Mouse (Mus musculus) kidney, postnatal 0 days (tissue): ENCODE results near the gene Cckbr. TPM values are rescaled to one million over a fixed set of nuclear protein-coding genes. Genes with fewer than 3 reads are reported as not detected.
"Not testable (repeated sequence)": the region's sequence is repeated elsewhere in the genome, so short reads cannot be mapped to it uniquely, and the experiment has no call there.

Source experiments
- ATAC-seq: fragments of 200-750 bp; cut with Nextera tagmentation; replicated peaks from 2 replicates; pipeline ENCODE4 v1.8.0; 2017; ENCODE audit warnings: low read depth, moderate number of reproducible peaks, moderate TSS enrichment, moderate library complexity; ENCODE audit not compliant: low FRiP score
- DNase-seq: peaks from one replicate; pipeline ENCODE4 v3.0.0-alpha.2; 2016; ENCODE audit warnings: low spot score
- H3K27ac ChIP-seq: fragments of 300-500 bp; sonication (generic); 2 replicates; pipeline ENCODE4 v1.5.1; 2014; ENCODE audit warnings: mild to moderate bottlenecking
- H3K27me3 ChIP-seq: fragments of 300-500 bp; sonication (generic); 2 replicates; pipeline ENCODE4 v1.6.1; 2014; ENCODE audit warnings: low read length, mixed read lengths; ENCODE audit not compliant: insufficient read depth
- H3K36me3 ChIP-seq: fragments of 300-500 bp; sonication (generic); 2 replicates; pipeline ENCODE4 v1.6.1; 2014; ENCODE audit warnings: low read length, mixed read lengths; ENCODE audit not compliant: insufficient read depth
- H3K4me1 ChIP-seq: fragments of 300-500 bp; sonication (generic); replicated peaks from 2 replicates; pipeline ENCODE4 v1.6.1; 2014; ENCODE audit warnings: antibody characterized with exemption, low read length, mixed read lengths; ENCODE audit not compliant: insufficient read depth
- H3K4me2 ChIP-seq: fragments of 300-500 bp; sonication (generic); 2 replicates; pipeline ENCODE4 v1.6.1; 2014; ENCODE audit warnings: mild to moderate bottlenecking, low read length, moderate library complexity, mixed read lengths
- H3K4me3 ChIP-seq: fragments of 300-500 bp; sonication (generic); replicated peaks from 2 replicates; pipeline ENCODE4 v1.5.1; 2014; ENCODE audit warnings: low read depth, low read length
- H3K9ac ChIP-seq: fragments of 300-500 bp; sonication (generic); 2 replicates; pipeline ENCODE4 v1.6.1; 2014; ENCODE audit warnings: low read depth, low read length
- H3K9me3 ChIP-seq: fragments of 300-500 bp; sonication (generic); replicated peaks from 2 replicates; pipeline ENCODE4 v1.6.1; 2016; ENCODE audit warnings: low read length, inconsistent platforms, mixed read lengths
- CTCF ChIP-seq: IDR thresholded peaks from 2 replicates; pipeline ENCODE4 v1.5.1; 2016; ENCODE audit warnings: antibody characterized with exemption, low read depth, mild to moderate bottlenecking, moderate library complexity
- WGBS: fragments of 180-500 bp; shearing (Covaris S2); extraction: QIAGEN DNeasy Blood & Tissue Kit; methylation state at CpG from one replicate; pipeline ENCODE4 v1.1.7; 2014; 5-methylcytosine and 5-hydroxymethylcytosine counted together
- polyA plus RNA-seq: library from polyadenylated mRNA; unstranded; fragments of >200 nt; fragmentation: Nextera tagmentation; extraction: Ambion mirVana; gene quantifications from 2 replicates; pipeline ENCODE4 v1.2.1, GENCODE M21; 2015

Cckbr gene
- polyA plus RNA-seq, 1 experiment from 2014 or later = 0.59 TPM

DNA sequence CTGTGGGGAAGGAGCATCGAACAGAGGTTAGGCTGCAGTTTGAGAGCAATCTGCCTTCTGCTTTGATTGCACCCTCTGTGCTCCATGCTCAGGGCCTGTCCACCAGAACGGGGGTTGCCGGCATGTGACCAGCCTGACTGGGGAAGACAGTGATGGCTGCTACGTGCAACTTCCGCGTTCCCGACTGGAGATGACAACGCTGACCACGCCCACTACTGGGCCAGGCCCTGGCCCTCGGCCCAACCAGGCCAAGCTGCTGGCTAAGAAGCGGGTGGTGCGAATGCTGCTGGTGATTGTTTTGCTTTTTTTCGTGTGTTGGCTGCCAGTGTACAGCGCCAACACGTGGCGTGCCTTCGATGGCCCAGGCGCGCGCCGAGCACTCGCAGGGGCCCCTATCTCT, 9.3 kb downstream of the Cckbr start:
- H3K4me3 ChIP-seq = no peak overlapping the region

DNA sequence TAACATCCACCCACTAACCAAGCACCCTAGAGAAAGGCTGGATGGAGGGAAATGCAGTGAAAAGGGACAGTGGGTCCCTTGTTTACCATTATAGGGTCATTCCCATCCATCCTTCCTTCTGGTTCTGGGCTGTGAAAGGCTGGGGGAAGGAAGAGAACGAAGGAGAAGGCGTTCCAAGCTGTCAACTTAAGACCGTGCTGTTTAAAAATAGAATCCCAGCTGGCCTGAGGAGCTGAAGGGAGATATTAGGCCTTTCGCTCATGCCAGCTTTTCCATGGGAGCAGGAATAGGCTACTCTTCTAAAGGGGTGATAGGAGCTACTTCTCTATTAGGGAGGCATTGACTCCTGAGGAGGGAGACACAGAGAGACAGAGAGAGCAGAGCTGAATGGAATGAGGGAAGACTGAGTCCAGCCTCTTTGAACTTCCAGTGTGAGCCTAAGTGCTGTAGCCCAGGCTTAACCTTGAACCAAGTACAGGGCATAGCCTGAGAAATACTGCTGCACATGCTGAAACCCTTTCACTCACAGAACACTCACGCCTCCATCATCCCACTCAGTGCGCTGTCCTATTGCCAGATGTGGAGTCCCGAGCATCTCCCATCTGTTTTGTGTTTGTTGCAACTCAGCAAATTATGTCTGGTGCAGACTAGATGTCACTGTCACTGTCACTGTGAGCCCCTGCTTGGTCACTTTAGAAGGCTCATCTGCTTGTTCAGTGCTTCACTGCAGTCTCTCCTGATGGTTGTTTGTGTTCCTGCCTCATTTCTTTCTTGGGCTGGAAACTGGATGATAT, 12.6 kb downstream of the Cckbr start:
- TF ChIP-seq CTCF = no peak
- Histone ChIP-seq H3K36me3 (no peaks in the 10 kb centered on the region), H3K4me2 (no peak overlapping the region), H3K4me1 (no peaks in the 10 kb centered on the region), H3K4me3 (no peak overlapping the region), H3K9ac (no peak overlapping the region), H3K9me3 (no peaks in the 10 kb centered on the region), H3K27me3 (no peaks in the 10 kb centered on the region), H3K27ac (no peak overlapping the region)
- DNase-seq (no peak), ATAC-seq (no peak)
- WGBS = 66% methylated on average over 7 of the region's 7 CpGs

More for the DNA sequence above, 9.3 kb downstream of the Cckbr start:
- Histone ChIP-seq H3K36me3 (no peaks in the 10 kb centered on the region), H3K27ac (no peak overlapping the region), H3K27me3 (no peaks in the 10 kb centered on the region), H3K4me2 (no peak overlapping the region), H3K9me3 (no peaks in the 10 kb centered on the region), H3K9ac (no peak overlapping the region), H3K4me1 (no peaks in the 10 kb centered on the region)
- WGBS = 86% methylated on average over 22 of the region's 22 CpGs
- no peak for TF ChIP-seq CTCF
- no peak for DNase-seq
- ATAC-seq = no peak

DNA sequence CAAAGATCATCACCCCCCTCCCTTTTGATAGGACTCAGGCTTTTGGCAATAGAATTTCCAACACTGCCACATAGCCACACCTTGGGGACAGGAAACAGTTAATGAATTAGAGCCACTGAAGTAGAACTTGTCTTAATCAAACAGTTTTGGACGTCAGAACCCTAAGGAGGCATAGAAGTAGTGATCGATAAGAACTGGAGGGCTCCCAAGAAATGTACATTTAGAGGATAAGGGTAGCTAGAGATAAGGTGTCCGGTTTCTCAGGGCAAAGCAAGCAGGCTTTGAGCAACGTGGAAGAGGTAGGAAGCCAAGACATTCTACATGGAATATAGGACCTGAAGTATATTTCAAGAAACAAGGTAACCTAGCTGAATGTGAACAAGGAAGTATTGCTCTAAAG, 15.9 kb downstream of the Cckbr start:
- DNase-seq (no peak), ATAC-seq (no peak)
- Histone ChIP-seq H3K27me3 (no peaks in the 10 kb centered on the region), H3K4me2 (no peak overlapping the region), H3K4me3 (no peak overlapping the region), H3K9me3 (no peaks in the 10 kb centered on the region), H3K27ac (no peak overlapping the region), H3K36me3 (no peaks in the 10 kb centered on the region), H3K9ac (no peak overlapping the region), H3K4me1 (no peaks in the 10 kb centered on the region)
- WGBS = 49% methylated on average over 4 of the region's 4 CpGs
- no peak for TF ChIP-seq CTCF

DNA sequence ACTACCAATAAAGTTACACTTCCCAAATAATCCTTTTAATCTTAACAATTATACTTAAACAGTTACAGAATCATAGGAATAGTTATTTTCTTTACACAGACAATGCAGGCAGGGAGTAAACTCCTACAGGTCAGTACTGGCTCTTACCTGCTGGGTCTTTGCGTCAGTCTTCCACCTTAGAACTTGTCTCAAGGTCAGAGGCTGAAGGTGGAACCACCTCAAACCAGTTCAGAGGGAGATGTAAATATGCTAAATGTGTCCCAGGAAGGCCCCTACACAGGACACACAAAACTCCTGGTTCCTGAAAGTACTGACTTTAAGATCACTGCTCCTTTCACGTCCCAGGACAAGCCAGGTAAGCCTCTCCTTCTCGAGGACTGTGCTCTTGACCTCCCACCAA, 19.5 kb downstream of the Cckbr start:
- TF ChIP-seq CTCF = no peak
- no peak overlapping the region for H3K9ac ChIP-seq
- DNase-seq (no peak), ATAC-seq (no peak; the same call in 1 of the 2 replicates)
- H3K27me3 ChIP-seq = no peaks in the 10 kb centered on the region
- H3K9me3 ChIP-seq = no peaks in the 10 kb centered on the region
- 63% methylated on average over 3 of the region's 3 CpGs for WGBS
- H3K36me3 ChIP-seq = no peaks in the 10 kb centered on the region
- H3K4me3 ChIP-seq = no peak overlapping the region
- H3K4me2 ChIP-seq = no peak overlapping the region
- no peak overlapping the region for H3K27ac ChIP-seq
- H3K4me1 ChIP-seq = no peaks in the 10 kb centered on the region

DNA sequence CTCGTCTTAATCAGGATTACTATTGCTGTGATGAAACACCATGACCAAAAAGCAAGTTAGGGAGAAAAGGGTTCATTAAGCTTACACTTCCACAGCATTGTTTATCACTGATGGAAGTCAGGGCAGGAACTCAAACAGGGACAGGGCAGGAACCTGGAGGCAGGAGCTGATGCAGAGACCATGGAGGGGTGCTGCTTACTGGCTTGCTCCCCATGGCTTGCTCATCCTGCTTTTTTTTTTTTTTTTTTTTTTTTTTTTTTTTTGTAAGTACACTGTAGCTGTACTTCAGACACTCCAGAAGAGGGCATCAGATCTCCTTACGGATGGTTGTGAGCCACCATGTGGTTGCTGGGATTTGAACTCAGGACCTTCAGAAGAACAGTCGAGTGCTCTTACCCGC, 27.8 kb downstream of the Cckbr start:
- not testable (repeated sequence) for DNase-seq, H3K4me1 ChIP-seq, H3K4me3 ChIP-seq, H3K9ac ChIP-seq, H3K36me3 ChIP-seq, H3K4me2 ChIP-seq, H3K27me3 ChIP-seq, H3K27ac ChIP-seq, ATAC-seq, H3K9me3 ChIP-seq
- WGBS = 91% methylated on average over 4 of the region's 4 CpGs

DNA sequence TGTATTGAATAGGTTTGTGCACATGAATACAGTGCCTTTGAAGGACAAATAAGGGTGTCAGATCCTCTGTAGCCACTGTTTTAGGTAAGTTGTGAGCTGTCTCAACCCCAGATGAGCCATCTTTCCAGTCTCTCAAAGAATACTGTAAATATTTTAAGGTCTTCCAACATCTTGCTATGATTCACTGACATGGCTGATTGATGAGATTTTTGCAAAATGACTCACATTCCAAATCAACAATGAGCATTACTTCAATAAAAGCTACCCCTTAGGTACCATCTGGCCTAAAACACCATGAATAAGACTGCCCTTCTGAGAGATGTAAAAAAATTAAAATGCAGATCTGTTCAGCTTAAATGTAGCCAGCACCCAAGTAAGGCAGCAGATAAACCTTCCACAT, 33.0 kb downstream of the Cckbr start:
- Histone ChIP-seq H3K36me3 (no peaks in the 10 kb centered on the region), H3K4me3 (no peak overlapping the region), H3K27ac (no peak overlapping the region), H3K27me3 (no peaks in the 10 kb centered on the region), H3K4me2 (no peak overlapping the region), H3K4me1 (no peaks in the 10 kb centered on the region), H3K9me3 (no peaks in the 10 kb centered on the region), H3K9ac (no peak overlapping the region)
- TF ChIP-seq CTCF = no peak
- no peak for DNase-seq
- no peak for ATAC-seq

DNA sequence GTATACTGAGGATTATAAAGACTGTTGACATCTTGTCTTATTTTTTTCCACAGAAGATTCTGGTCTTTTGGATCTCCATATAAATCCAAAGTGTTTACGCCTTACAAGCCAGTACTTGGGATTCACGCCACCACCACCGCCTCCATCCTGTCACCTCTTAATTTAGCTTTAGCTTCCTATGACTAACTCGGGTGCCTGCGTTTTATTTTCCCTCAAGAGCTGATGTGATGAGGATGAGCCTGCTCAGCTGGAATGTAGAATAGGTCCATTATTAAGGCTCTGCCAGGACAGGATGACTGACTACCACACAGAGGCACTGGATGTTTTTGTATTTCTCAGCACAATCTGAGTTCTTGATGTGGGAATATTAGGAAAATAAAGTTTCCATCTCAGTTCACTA, 40.0 kb downstream of the Cckbr start:
- ATAC-seq, H3K4me2 ChIP-seq, H3K4me1 ChIP-seq, H3K27me3 ChIP-seq, H3K27ac ChIP-seq, H3K9me3 ChIP-seq, H3K4me3 ChIP-seq, H3K36me3 ChIP-seq, DNase-seq, H3K9ac ChIP-seq: not testable (repeated sequence)
- WGBS = 73% methylated on average over 5 of the region's 5 CpGs
